Mouse (Mus musculus): Measurements from ENCODE around the gene Krt81.
A peak's percentile ranks its signal among the peaks of the same experiment; 100 is the strongest.

Krt81 gene

DNA sequence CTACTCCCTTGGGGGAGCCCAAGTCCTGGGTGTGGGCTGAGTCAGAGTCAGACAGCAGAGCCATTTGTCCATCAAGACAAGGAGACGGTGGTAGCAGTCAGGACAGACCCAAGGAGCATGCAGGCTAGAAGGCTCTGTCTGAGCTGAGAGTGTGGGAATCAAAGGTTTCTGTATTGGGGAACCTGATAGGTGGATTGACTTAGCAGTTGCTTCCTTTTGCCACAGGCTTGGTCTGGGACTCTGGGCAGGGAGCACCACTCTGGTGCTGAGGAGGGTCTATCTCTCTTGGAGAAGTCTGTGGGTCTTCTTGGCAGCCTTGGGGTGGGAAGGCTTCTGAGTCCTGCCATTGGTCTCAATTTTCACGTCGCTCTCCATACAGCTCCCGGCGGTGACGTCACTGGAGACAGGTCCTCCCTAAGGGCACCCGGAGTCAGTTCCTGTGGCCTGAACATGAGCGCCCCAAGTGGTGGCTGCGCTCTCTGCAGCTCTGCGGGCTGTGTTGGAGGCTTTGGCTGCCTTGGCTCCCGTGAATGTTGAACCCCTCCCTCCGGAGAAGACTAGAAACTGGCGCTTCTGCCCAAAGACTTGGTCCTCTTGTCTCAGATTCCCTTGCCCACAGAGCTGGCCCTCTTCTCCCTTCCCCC, 10.3 kb downstream of the Krt81 start:
- peak; percentile 84 for DNase-seq

DNA sequence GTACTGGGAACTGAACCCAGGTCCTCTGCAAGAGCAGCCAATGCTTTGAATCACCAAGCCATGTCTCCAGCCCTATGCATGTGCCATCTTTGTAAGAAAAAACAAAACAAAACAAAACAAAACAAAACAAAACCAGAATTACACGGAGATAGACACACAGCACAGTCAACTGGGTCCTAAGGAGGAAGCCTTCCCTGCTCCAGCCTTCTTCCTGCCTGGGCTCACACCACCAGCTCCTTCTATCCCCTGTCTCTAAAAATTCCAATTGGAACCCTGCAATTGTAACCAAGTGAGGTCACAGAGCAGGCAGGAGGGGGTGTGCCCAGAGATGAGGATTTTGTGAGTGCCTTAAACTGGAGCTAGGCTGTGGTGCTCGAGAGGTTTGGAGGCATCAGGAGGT, 16.1 kb downstream of the Krt81 start, which contains the start of gene Krt88:
Krt88 (plus strand) TSS at position 301 of the 400 bp plus-strand sequence.
- no peak for DNase-seq

DNA sequence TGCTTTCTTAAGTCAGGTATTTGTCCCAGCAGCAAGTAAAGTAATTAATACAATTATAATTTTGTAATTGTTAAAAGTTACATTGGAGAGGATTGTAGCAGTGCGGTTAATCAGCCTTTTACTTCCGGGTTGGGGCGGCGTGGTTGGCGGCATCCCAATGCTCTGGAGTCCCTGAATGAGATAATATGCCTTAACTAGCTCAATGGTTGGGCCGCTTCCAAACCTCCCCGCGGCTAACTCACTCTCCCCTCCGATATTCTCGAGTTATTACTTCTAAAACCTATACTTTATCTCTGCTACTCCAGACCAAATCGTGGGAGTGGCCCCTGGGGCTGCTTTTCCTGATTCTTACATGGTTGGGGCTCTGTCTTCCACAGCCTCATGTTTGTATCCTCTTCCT, 17.0 kb downstream of the Krt81 start:
- no peak for DNase-seq

DNA sequence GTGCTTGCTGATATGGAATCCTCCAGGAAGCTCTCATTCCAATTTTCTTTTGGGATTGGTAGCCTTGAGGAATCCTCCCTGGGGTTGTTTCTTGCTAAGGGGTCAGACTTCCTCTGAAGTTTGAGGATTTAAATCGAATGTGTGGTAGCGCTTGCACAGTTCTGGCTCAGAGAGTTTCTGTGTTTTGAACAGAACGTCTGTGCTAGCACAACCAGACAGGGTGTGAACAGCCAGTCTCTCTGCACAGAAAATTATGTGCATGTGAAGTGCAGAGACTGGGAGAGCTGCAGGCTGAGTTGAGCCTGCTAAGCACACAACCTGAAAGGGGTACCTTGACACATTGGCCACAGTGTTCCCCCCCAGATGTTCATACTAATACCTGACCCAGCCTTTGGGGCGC, 22.7 kb downstream of the Krt81 start:
- DNase-seq: no peak

DNA sequence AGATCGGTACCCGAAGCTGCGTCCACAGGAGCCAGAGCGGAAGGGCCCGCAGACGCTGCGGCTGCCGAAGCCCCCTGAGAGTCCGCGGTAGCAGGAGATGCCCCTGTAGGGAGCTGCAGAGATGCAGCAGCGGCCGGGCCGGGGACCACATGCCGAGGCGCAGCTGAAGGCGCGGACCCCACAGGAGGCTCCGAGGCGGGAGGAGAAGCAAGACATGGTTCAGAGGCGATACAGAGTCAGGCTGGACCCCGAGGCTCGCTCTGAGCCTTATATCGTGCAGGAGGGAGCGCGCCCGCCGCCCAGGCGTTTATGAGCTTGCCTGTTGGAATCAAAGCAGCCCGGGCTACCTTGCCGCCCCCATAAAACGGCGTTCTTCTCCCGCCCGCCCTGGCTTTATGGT, 25.0 kb downstream of the Krt81 start, which contains the start of gene Krt87:
Krt87 (minus strand) TSS at position 250 of the 400 bp plus-strand sequence.
- peak; percentile 12 for DNase-seq

DNA sequence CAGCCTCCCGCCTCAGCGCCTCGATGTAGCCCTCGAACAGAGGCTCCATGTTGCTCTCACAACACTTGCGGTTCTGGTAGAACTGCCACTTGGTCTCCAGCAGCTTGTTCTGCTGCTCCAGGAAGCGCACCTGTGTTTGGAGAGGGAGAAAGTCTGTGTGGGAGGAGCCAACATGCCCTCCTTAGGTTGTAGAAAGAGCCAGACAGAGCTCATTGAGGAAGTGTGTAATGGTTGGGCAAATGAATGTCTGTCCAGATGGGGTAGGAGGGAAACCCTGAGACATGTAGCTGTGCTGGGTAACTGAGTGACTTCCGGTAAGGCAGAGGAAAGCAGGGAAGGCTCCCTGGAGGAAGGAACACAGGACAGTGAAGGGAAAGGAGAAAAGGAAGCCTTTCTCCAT, 26.9 kb downstream of the Krt81 start:
- no peak for DNase-seq

DNA sequence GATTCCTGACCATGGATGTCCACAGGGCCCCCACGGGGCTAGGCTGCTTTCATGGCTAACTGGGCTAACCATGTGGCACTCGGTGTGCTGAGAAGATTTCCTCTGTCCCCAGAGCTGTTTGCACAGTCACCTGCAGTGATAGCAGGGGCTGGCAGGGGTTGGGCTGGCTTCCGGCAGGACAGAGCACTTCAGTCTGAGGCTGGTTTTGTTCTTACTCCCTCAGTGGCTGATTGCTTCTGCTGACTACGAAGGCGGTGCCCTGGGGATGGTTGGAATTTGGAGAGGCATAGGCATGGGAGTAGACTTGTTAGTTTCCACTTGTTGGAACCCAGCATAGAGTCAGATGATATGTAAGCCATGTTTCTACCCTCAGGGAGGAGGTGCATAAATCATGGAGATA, 38.6 kb downstream of the Krt81 start:
- no peak for DNase-seq

DNA sequence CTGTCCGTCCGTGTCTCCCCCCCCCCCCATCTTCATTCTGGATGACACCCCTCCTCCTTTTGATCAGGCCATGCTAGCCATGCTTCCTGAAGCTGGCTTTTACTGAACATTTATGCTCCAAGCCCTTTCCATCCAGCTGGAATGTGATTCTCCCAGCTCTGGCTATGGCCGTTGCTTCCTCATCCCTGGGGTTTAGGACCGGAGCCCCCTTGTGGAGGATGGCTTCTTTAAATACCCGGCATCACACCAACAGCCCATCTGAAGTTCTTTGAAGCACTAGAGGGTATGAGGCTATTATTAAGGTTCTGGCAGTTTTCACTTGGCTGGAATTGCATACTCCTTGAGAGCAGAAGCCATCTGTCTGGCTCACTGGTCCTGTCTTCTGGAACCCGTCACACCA, 42.6 kb downstream of the Krt81 start:
- DNase-seq: no peak

DNA sequence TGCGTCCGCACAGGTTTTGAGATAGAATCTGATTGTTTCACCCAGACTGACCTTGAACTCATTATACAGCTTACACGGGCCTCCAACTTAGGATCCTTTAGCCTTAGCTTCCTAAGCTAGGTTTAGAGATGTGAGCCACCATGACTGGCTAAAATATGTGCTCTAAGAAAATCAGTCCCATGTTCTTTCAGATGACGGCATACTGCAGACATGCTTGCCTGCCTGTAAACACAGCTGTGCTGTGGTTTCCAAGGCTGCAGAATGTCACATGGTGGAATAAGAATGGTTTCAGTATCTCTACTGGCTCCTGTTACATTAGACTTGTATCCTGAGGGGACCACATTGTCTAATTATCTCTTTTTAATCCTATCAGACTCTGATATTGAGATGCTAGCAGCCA, 44.6 kb downstream of the Krt81 start:
- no peak for DNase-seq

DNA sequence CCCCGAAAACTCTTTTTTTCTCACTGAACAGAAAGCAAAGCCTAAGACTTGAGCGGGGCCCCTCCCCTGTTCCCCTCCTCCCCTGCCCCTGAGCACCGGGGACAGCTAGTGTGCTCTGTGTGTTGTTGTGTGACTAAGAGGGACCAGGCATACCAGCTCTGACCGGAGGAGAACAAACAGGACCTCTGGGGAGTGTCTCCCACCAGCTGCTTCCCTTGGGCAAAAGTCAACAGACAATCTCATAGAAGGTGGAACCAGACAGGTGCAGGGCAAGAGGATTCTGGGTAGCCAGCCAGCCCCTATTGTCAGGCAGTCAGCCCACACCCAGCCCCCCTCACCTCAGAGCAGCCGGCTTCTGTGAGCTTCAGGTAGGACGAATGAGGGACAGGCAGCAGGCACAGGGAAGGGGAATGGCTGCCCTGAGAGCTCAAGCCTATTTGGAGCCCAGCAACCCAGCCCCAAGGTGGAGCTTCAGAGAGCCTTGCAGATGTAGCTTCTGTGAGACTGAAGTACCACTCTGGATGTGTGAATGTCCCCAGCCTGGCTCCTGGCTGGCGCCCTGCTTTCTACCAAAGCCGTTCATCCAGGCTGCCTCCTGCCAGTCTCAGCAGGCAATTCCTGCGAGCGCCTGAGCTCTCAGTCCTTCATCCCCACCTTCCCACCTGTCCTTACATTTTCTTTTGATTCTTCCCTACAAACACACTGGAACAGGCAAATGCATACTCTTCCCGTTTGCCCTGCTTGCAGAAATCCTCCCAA, 48.6 kb downstream of the Krt81 start:
- no peak for DNase-seq

DNA sequence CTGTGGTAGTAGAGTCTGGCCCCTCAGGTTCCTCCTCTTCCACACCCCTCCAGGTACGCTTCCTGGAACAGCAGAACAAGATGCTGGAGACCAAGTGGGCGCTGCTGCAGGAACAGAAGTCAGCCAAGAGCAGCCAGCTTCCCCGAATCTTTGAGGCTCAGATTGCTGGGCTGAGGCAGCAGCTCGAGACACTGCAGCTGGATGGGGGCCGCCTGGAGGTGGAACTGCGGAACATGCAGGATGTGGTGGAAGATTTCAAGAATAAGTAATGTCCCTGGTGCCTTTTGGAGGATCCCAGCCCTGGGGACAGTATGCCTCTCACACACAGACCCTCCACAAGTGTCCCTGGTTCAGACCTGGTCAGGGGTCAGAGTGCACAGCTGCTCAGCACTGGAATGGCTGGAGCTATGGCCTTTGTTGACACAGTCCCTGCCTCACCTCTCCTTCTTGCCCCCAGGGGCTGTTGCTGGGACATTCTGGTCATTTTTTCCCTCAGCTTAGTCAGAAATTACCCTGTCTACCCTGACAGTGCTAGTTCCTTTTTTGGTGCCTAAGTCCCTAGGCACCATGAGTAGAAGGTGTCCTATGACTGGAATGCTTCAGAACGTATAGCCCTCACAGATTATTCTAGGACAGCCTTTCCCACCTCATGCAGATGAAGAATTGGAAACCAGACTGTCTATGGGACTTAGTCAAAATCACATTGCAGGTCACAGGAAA, 49.5 kb downstream of the Krt81 start:
- peak; percentile 25 for DNase-seq

DNA sequence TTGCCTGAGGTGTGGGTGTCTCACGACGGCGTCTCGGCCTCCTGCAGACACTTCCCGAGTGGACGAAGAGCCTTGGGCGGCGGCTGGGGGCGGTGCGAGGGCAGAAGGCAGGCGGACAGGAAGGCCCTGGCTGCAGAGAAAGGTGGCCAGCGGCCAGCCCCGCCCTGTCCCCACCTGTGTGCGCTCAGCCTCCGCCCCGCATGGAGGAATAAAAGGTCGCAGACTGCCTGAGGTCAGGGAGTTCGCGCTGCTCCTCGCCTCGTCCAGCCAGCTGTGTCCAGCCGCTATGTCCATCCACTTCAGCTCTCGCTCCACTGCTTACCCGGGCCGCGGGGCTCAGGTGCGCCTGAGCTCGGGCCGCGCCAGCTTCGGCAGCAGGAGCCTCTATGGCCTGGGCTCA, 51.4 kb downstream of the Krt81 start:
- DNase-seq: peak; percentile 14

DNA sequence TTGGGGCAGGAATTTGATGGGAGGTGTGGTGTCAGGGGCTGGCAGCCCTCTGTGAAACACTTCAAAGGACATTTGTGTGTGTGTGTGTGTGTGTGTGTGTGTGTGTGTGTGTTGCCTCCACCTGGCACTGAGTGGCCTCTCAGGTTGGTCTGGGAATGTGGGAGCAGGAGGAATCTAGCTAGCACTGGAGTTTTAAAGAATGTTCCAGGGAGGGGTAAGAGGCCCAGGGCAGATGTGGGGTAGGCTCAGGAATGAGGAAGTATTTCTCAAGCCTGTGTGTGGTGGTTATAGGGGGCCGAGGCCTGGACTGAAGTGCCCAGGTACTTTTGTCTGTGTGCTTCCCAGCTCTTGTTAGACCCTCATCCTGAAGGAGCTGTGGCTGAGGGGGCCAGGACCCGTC, 52.8 kb downstream of the Krt81 start, which contains the start of gene Krt7:
Krt7 (plus strand) TSS at position 269 of the 400 bp plus-strand sequence.
- DNase-seq: no peak
